Mouse (Mus musculus) embryonic facial prominence, embryonic 10.5 days (tissue): ENCODE data around the gene Mgme1. TPM values are rescaled to one million over a fixed set of nuclear protein-coding genes. Genes with fewer than 3 reads are reported as not detected.
A peak's percentile ranks its signal among the peaks of the same experiment; 100 is the strongest.

ENCODE experiments used
- DNase-seq: peaks from one replicate; pipeline ENCODE4 v3.0.0-alpha.2; 2017; ENCODE audit warnings: low spot score
- H3K27ac ChIP-seq: fragments of 300-500 bp; sonication (generic); replicated peaks from 2 replicates; pipeline ENCODE4 v1.5.1; 2016; ENCODE audit warnings: mild to moderate bottlenecking
- H3K27me3 ChIP-seq: fragments of 300-500 bp; sonication (generic); replicated peaks from 2 replicates; pipeline ENCODE4 v1.6.1; 2016; ENCODE audit warnings: low read depth, mild to moderate bottlenecking; ENCODE audit not compliant: poor library complexity, severe bottlenecking
- H3K36me3 ChIP-seq: fragments of 300-500 bp; sonication (generic); replicated peaks from 2 replicates; pipeline ENCODE4 v1.6.1; 2016; ENCODE audit warnings: mild to moderate bottlenecking, moderate library complexity
- H3K4me1 ChIP-seq: fragments of 300-500 bp; sonication (generic); 2 replicates; pipeline ENCODE4 v1.6.1; 2016
- H3K4me3 ChIP-seq: fragments of 300-500 bp; sonication (generic); 2 replicates; pipeline ENCODE4 v1.5.1; 2016; ENCODE audit warnings: mild to moderate bottlenecking, moderate library complexity
- H3K9me3 ChIP-seq: fragments of 300-500 bp; sonication (generic); 2 replicates; pipeline ENCODE4 v1.6.1; 2016; ENCODE audit warnings: mild to moderate bottlenecking
- WGBS: fragments of 180-500 bp; shearing (Covaris S2); methylation state at CpG from one replicate; pipeline ENCODE4 v1.1.7; 2016; 5-methylcytosine and 5-hydroxymethylcytosine counted together
- polyA plus RNA-seq: library from polyadenylated mRNA; unstranded; fragments of >200 nt; fragmentation: Nextera tagmentation; extraction: Ambion mirVana; gene quantifications from 2 replicates; pipeline ENCODE4 v1.2.1, GENCODE M21; 2016

Mgme1 gene
- polyA plus RNA-seq, 1 experiment from 2014 or later = 23.2 TPM

DNA sequence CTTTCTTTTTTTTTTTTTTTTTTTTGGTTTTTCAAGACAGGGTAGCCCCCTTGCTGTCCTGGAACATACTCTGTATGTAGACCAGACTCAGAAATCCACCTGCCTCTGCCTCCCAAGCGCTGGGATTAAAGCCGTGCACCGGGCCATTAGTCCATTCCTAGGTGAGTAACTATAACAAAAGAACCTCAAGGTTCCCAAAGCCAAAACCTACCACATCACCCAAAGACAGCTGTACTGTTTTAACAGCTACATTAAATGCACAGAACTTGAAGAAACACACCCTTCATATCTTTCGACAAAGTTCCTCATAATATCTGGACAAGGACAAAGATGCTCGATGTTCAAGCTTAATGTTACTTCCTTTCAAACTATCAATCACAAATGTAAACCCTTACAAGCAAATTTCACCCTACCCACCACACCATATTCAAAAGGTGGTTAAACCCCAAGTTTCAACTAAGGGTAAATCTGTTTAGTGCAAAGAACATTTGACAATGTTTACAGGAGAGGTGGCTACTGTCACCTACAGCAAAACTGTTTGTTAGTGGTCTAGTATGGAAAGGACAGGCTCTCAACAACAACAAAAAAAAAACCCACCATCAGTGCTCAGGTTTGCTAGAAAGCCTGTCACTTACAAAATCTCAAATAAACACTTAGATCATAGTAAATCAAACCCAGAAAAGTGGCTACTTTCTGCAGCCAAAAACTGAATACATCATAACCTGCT is 3.3 kb upstream of the Mgme1 start:
- WGBS = 56% methylated on average over 5 of the region's 5 CpGs
- no peak for DNase-seq
- H3K4me1 ChIP-seq = peaks cover 47% of the 10 kb centered on the region
- H3K9me3 ChIP-seq = no peaks in the 10 kb centered on the region
- H3K27me3 ChIP-seq = no peaks in the 10 kb centered on the region
- H3K4me3 ChIP-seq = peak overlapping the region; percentile 92
- H3K27ac ChIP-seq = no peak overlapping the region
- peaks cover 66% of the 10 kb centered on the region for H3K36me3 ChIP-seq

DNA sequence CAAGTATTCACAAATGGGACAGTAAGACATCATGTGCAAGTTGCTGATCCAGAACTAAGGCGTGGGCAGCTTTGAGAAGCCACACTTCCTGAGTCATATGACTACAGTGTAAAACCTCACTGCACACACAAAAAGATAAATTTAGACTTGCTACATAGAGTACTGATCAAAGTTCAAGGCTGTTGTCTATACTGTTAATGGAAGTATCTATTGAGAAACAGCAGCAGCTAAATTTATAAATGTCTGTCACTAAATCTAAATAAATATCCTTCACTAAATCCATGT is 2.8 kb upstream of the Mgme1 start:
- H3K27ac ChIP-seq = no peak overlapping the region
- peaks cover 62% of the 10 kb centered on the region for H3K36me3 ChIP-seq
- no peaks in the 10 kb centered on the region for H3K9me3 ChIP-seq
- no peaks in the 10 kb centered on the region for H3K27me3 ChIP-seq
- WGBS = 53% methylated on average over 1 of the region's 1 CpGs
- peak overlapping the region; percentile 92 for H3K4me3 ChIP-seq
- peaks cover 47% of the 10 kb centered on the region for H3K4me1 ChIP-seq
- DNase-seq = no peak

DNA sequence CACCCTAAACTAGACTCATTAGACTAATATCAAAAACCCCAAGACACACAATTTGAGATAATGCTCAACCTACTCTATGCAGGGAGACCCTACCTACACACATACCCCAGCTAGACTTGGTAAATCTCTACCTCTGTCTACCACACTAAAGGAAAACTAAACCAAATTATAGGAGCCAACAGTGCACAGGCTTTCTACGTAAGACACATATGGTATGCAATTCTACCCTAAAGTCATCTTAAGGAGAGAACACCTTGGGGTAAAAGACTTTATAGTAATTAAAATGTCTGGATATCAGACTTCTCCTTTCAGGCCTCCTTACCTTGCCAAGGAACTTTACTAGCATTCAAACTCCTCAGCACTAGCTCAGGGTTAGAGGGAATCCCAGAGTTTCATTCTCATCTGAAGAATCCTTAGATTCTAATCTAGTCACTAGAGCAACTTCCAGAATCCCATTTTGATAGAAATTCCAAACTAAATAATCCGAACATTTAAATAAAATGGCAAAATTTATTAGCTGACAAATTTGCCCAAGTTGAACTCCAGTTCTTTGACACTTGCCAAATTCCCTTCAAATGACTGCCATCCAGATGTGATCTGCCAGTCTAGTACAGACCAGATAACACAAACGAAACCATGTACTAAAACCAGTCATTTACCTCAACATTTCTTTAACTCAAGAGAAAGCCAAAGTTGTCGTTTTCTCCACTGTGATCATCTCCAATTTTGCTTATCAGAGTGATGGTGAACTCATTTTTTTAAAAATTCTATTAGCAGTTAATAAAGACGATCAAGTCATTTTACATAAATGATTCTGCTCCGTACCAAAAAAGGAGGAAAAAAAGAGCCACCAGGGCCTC is 1.8 kb upstream of the Mgme1 start:
- H3K9me3 ChIP-seq = no peaks in the 10 kb centered on the region
- no peaks in the 10 kb centered on the region for H3K27me3 ChIP-seq
- DNase-seq = no peak
- 7% methylated on average over 6 of the region's 6 CpGs for whole genome bisulfite sequencing
- peak overlapping the region; percentile 98; the same call in 1 of the 2 replicates for H3K27ac ChIP-seq
- H3K4me1 ChIP-seq = peaks cover 42% of the 10 kb centered on the region
- H3K4me3 ChIP-seq = peak overlapping the region; percentile 92
- H3K36me3 ChIP-seq = peaks cover 59% of the 10 kb centered on the region

DNA sequence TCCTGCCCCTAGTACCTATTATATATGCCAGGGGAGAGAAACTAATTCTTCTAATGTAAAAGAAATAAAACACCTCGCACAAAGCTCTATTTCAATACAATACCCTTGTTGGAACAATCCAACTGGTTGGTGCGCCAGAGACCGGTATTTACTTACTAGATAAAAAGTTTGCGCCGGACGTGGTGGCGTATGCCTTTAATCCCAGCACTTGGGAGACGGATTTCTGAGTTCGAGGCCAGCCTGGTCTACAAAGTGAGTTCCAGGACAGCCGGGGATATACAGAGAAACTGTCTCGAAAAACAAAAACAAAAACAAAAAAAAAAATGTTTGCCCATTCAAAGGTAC is 1.2 kb upstream of the Mgme1 start:
- H3K4me3 ChIP-seq = peak overlapping the region; percentile 92
- H3K36me3 ChIP-seq = peaks cover 53% of the 10 kb centered on the region
- H3K9me3 ChIP-seq = no peaks in the 10 kb centered on the region
- WGBS = under 1% methylated on average over 11 of the region's 11 CpGs
- H3K27ac ChIP-seq = peak overlapping the region; percentile 98; the same call in 1 of the 2 replicates
- peaks cover 45% of the 10 kb centered on the region for H3K4me1 ChIP-seq
- H3K27me3 ChIP-seq = no peaks in the 10 kb centered on the region
- no peak for DNase-seq

DNA sequence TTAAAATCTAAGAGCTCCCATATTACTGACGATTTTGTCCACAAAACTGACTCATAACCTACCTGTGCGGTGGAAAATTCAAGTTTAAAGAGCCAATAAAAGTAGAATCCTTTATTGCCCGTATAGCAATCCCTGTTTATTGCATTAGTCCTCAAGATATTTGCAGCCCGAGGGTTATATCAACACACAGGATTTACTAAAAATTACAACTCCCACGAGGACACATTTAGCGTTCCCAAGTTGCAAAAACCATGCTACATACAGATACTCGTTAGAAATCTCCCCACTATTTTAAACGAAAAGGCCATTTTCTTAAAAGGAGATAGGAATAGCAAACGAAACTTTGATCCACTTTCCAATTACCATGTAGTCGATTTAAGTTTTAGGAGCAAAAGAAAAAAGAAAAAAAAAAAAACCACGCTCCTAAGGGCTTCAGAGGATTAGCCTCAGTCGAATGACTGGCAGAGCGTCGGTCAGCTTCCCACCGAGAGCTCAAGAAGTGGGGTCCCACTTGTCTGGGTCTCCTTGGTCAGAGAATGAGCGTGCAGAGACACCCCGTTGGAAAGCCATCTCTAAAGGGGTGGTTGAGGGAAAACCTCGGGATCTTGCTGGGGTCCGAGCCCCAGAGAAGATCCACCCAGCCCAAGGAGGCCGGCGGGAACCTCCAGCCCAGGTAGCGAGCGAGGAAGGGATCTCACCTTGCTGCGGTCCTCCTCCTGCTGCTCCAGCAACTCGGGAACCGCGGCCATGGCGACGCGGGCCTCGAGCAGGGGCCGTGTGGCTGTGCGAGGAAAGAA is 586 bp upstream of the Mgme1 start:
- Histone ChIP-seq H3K27me3 (no peaks in the 10 kb centered on the region), H3K36me3 (peaks cover 47% of the 10 kb centered on the region), H3K4me1 (peaks cover 51% of the 10 kb centered on the region), H3K9me3 (no peaks in the 10 kb centered on the region), H3K4me3 (peak overlapping the region; percentile 92), H3K27ac (peak overlapping the region; percentile 98)
- under 1% methylated on average over 33 of the region's 33 CpGs for WGBS
- DNase-seq = no peak

DNA sequence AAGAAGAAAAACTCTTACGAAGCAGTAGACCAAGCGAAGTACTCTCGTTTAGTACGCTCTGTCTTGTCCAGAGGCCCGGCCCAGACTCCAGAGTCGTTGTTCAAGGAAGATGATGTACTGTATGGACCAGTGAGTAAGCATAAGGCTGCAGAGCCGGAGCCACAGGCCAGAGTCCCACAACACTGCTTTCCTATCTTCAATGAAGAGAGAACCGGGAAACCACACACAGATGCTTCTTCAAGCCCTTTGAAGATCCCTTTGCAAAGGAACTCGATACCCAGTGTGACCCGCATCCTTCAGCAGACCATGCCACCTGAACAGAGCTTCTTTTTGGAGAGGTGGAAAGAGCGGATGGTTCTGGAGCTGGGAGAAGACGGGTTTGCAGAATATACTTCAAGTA is 1.6 kb downstream of the Mgme1 start:
- no peak overlapping the region for H3K27ac ChIP-seq
- no peak for DNase-seq

DNA sequence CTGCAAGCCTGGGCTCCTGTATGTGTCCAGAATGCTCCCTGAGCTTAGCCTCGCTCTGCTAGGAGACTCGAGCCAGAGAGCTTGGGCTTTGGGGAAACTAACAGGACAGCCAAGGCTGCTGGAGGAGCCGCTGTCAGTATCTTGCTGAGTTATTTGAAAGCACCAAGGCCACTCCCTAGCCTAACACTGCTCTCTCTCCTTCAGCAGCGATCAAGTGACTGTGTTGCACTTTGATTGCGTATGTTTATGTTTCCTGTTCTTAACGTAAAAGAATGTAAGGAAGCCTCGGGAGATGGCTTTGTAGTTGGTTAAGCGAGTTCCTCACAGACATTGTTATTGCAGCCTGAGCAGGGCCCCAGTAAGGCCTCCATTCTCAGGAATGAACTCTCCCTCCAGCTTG is 4.3 kb downstream of the Mgme1 start:
- H3K36me3 ChIP-seq = peaks cover 37% of the 10 kb centered on the region
- no peak overlapping the region for H3K4me3 ChIP-seq
- H3K27me3 ChIP-seq = no peaks in the 10 kb centered on the region
- no peak for DNase-seq
- WGBS = 55% methylated on average over 8 of the region's 8 CpGs
- H3K9me3 ChIP-seq = no peaks in the 10 kb centered on the region
- H3K27ac ChIP-seq = no peak overlapping the region; the same call in 1 of the 2 replicates
- H3K4me1 ChIP-seq = peaks cover 24% of the 10 kb centered on the region

More for the DNA sequence above, 1.6 kb downstream of the Mgme1 start:
- H3K9me3 ChIP-seq = no peaks in the 10 kb centered on the region
- H3K27me3 ChIP-seq = no peaks in the 10 kb centered on the region
- 0 out of 2 replicates have a peak overlapping the region, but pooled peaks have one; percentile 6 for H3K4me3 ChIP-seq
- peaks cover 37% of the 10 kb centered on the region for H3K36me3 ChIP-seq
- H3K4me1 ChIP-seq = peaks cover 44% of the 10 kb centered on the region
- WGBS = 89% methylated on average over 12 of the region's 12 CpGs

DNA sequence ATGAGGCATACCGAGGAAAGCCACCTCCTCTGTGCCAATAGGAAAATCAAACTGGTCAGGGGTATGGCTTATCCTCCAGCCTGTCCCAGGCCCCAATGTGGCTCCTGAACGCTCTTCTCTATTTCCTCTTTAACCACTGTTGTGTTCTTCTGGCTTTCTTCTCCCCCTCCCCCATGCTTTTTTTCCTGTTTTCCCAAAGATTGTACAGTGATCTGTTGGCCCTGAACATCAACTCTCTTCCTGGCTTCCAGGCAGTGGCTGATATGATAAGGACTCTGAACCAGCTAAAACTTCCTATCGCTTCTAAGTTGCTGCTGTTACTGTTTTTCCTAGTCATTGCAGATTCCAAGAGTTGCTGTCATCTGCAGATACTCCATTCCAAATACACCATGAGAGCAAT is 6.4 kb downstream of the Mgme1 start:
- H3K4me1 ChIP-seq = peaks cover 25% of the 10 kb centered on the region
- peaks cover 47% of the 10 kb centered on the region for H3K36me3 ChIP-seq
- H3K27ac ChIP-seq = no peak overlapping the region
- no peaks in the 10 kb centered on the region for H3K27me3 ChIP-seq
- no peaks in the 10 kb centered on the region for H3K9me3 ChIP-seq
- WGBS = 91% methylated on average over 3 of the region's 3 CpGs
- no peak overlapping the region for H3K4me3 ChIP-seq
- DNase-seq = no peak

DNA sequence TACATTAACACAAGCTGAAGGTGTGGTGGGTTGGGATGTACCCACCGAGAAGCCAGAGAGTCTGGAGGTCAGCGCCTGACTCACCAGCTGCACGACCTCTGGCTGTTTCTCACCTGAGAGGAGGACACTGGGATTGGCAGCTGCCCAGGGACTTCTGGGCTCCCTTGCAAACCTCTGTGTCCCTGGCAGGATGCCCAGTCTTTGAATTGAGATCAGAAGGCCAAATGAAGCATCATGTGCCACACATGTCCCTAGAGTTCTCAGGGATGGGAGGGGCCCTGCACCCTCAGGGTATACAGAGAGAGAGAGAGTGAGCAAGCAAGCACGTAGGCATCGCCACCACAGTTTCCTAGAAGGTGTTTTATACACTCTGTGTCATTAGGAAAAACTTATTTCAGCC is 9.3 kb downstream of the Mgme1 start:
- peaks cover 36% of the 10 kb centered on the region for H3K36me3 ChIP-seq
- no peak overlapping the region for H3K27ac ChIP-seq
- no peaks in the 10 kb centered on the region for H3K9me3 ChIP-seq
- WGBS = 92% methylated on average over 5 of the region's 5 CpGs
- H3K4me3 ChIP-seq = no peak overlapping the region
- peaks cover 23% of the 10 kb centered on the region for H3K4me1 ChIP-seq
- no peak for DNase-seq
- no peaks in the 10 kb centered on the region for H3K27me3 ChIP-seq

DNA sequence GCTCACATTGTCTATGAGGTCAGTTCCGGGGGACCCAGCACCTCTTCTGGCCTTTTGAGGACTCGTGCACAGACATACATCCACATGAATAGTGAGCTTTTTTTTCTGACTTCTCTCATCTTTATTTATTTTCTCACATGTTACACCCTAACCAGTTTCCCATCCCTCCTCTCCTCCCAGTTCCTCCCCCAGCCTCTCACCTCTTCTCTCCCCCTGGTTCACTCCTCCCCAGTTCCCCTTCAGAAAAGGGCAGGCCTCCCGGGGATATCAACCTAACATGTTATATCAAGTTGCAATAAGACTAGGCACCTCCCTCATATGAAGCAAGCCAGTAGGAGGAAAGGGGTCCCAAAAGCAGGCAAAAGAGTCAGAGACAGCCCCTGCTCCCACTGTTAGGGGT is 10.1 kb downstream of the Mgme1 start:
- H3K27me3 ChIP-seq = no peaks in the 10 kb centered on the region
- 81% methylated on average over 3 of the region's 3 CpGs for WGBS
- no peak for DNase-seq
- peaks cover 20% of the 10 kb centered on the region; the same call in 1 of the 2 replicates for H3K4me1 ChIP-seq
- no peaks in the 10 kb centered on the region for H3K9me3 ChIP-seq
- H3K4me3 ChIP-seq = no peak overlapping the region
- H3K27ac ChIP-seq = no peak overlapping the region
- peaks cover 36% of the 10 kb centered on the region for H3K36me3 ChIP-seq

DNA sequence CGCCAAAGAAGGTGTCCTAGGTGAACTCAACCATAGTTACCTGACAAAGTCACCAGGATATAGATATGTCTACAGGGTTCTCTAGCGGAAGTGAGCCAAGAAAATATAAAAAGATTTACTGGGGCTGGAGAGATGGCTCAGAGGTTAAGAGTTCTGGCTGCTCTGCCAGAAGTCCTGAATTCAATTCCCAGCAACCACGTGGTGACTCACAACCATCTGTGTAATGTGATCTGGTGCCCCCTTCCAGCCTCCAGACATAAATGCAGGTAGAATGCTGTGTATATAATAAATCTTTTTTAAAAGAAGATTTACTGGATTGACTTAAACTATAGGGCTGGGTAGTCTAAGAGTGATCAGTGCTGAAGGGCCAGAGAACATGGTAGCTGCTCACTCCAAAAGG is 11.0 kb downstream of the Mgme1 start:
- 67% methylated on average over 3 of the region's 3 CpGs for WGBS
- H3K4me1 ChIP-seq = peaks cover 20% of the 10 kb centered on the region; the same call in 1 of the 2 replicates
- H3K36me3 ChIP-seq = peaks cover 32% of the 10 kb centered on the region
- no peak for DNase-seq
- no peak overlapping the region for H3K4me3 ChIP-seq
- no peaks in the 10 kb centered on the region for H3K9me3 ChIP-seq
- no peaks in the 10 kb centered on the region for H3K27me3 ChIP-seq
- H3K27ac ChIP-seq = no peak overlapping the region

DNA sequence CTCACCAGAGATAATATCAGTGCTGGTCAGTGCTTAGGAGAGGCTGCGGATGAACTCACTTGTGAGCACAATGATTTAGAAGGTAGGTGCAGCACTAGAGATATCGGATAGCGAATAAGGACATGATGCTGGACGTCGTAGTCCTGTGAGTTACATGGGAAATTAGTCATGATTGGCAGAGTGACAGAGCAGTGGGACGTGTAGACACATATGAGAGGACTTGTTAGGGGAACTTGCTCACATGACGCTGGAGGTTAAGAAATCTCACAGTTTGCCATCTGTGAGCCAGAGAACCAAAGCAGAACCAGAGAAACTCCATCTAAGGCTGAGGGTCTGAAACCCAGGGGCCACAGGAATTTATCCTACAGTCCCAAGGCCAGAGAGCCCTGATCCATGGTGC is 19.9 kb downstream of the Mgme1 start:
- WGBS = 88% methylated on average over 7 of the region's 7 CpGs
- DNase-seq = no peak

More for the DNA sequence above, 19.9 kb downstream of the Mgme1 start:
- Histone ChIP-seq H3K4me3 (no peak overlapping the region), H3K9me3 (no peaks in the 10 kb centered on the region), H3K36me3 (no peaks in the 10 kb centered on the region), H3K27me3 (no peaks in the 10 kb centered on the region), H3K4me1 (0 out of 2 replicates have a peak, but pooled peaks cover 3% of the 10 kb centered on the region), H3K27ac (no peak overlapping the region)
